Mouse (Mus musculus): ENCODE results near the gene Wdtc1. TPM values are rescaled to one million over a fixed set of nuclear protein-coding genes. Genes with fewer than 3 reads are reported as not detected.
A peak's percentile ranks its signal among the peaks of the same experiment; 100 is the strongest.

Wdtc1 gene
- total RNA-seq, 4 experiments from 2014 or later: 53.6 to 58.0 (median 54.3) TPM

GRCm38 (mm10) chr4:133285950-133286349 is 67.3 kb downstream of the Wdtc1 start:
- no peak for DNase-seq (ENCODE audit: low spot score in 2 of 2)

GRCm38 (mm10) chr4:133285299-133285698 is 68.0 kb downstream of the Wdtc1 start:
- no peak for DNase-seq (ENCODE audit: low spot score in 2 of 2)

- no peak for DNase-seq (ENCODE audit: low spot score in 2 of 2)
These were observed 70.6 kb downstream of the Wdtc1 start for GRCm38 (mm10) chr4:133282656-133283055.

DNA sequence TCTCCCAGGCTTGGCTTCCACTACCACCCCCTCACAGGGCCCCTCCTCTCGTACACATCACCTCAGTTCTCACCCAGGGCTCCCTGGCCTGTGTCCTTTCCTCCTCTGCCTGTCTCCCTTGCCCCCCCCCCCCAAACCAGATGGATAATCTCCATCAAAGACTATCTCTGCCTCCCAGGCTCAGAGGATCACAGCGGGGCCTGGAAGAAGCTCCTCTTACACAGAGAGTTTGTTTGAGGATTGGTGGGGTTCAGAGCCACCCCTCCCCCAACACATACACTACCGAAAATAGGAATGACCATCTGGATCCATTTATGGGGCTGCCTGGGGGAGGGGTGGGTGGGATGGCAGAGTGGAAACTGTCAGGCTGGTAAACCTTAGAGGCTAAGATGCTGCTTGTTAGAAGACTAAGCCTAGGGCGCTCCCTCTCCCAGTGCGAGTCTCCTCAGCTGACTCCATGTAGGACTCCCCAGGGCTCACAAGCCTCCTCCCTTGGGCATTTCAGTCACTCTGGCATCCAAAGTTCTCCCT is 71.3 kb downstream of the Wdtc1 start:
- no peak for DNase-seq (ENCODE audit: low spot score in 2 of 2)

- no peak for DNase-seq (ENCODE audit: low spot score in 2 of 2)
These were observed 71.8 kb downstream of the Wdtc1 start for GRCm38 (mm10) chr4:133281513-133281912.

DNA sequence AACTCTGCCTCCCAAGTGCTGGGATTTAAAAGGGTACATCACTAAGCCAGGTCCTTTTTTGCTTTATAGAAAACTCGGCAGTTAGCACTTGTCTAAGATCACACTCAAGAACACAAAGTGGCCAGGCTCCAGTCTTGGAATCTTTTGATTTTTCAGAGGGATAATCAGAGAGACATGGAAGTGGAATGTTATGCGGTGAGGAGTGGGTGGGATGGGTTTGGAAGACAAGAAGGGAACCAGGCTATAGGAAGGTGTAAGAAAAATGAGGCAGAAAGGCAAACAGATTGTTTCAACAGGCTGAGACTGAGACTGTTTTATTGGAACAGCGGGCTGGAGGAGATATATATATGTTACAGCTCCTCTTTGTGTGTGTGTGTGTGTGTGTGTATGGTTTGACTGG is 74.8 kb downstream of the Wdtc1 start:
- DNase-seq (ENCODE audit: low spot score in 2 of 2): no peak

DNA sequence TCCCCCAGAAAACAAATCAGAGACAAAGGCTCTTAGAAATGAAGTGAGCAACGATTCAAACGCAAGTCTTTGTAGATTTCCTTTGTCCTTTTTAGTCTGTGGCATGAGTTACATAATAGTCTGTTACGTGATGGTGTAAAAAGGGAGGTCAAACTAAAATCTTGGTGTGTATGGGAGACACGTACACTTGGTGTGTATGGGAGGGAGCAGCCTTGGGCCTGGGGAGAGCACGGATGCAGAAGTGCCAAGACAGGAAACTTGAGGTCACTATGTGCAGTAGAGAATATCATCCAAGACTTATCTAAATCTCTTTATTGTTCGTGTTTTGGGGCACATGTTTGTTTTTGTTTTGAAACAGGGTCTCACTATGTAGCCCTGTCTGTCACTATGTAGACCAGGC is 75.2 kb downstream of the Wdtc1 start:
- no peak for DNase-seq (ENCODE audit: low spot score in 2 of 2)

GRCm38 (mm10) chr4:133277104-133278026 is 75.9 kb downstream of the Wdtc1 start, which contains the start of gene Tmem222:
TSS of gene Tmem222 (minus strand) at chr4:133277792.
- DNase-seq (ENCODE audit: low spot score in 2 of 2): peak; percentile 93 to 96

DNA sequence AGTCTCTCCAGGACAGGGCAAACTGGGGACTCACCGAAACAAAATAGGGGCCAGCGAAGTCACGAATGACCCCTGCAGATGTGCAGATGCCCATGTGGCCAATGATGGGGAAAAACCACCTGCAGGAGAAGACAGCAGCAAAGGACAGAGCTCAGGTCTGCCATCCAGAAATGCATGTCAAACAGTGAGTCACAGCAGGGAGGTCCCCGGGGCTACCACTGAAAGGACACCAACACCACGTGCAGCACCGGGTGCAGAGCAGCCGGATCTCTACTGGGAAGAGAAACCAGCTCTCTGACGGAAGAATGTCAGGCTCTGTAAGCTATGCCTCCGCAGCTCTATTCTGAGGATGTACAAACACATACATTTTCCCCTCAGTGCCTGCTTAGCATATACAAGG is 82.4 kb downstream of the Wdtc1 start:
- DNase-seq (ENCODE audit: low spot score in 2 of 2): no peak

GRCm38 (mm10) chr4:133269596-133269995 is 83.7 kb downstream of the Wdtc1 start:
- no peak for DNase-seq (ENCODE audit: low spot score in 2 of 2)

GRCm38 (mm10) chr4:133268931-133269330 is 84.3 kb downstream of the Wdtc1 start:
- DNase-seq (ENCODE audit: low spot score in 2 of 2): no peak

DNA sequence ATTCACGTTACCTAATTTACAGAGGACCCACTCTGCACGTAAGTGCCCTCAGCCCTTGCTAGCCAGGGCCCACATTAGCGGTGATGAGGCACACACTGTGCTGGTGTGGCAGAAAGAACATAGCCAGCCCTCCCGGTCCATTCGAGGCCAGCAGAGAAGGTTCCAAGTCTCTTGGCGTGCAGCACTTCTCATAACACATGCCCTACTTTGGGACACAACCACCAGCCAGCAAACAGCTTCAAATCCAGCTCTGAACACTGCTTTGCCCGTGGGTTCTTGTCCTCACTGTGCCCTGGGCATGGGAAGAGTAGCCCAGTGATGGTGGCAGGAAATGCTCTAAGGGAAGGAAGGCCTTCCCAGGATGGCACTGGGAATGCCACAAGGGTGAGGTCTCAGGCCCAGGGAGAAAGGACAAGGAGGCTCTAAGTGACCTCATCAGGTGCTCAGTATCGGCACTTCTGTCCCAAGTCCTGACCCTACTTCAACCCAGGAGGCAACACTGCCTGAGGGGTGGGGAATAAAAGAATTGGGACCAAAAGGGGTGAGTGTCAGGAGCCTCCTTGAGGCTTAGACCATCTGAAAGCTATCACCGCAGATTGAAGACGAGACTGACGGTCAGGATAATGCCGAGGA is 86.9 kb downstream of the Wdtc1 start:
- DNase-seq (ENCODE audit: low spot score in 2 of 2): no peak

- DNase-seq (ENCODE audit: low spot score in 2 of 2): no peak
These were observed 87.5 kb downstream of the Wdtc1 start for GRCm38 (mm10) chr4:133265759-133266158.

GRCm38 (mm10) chr4:133265297-133265696 is 88.0 kb downstream of the Wdtc1 start:
- DNase-seq (ENCODE audit: low spot score in 2 of 2): no peak

GRCm38 (mm10) chr4:133264559-133264958 is 88.7 kb downstream of the Wdtc1 start:
- DNase-seq (ENCODE audit: low spot score in 2 of 2): no peak

- DNase-seq (ENCODE audit: low spot score in 2 of 2): no peak
These were observed 89.5 kb downstream of the Wdtc1 start for GRCm38 (mm10) chr4:133263756-133264155.

DNA sequence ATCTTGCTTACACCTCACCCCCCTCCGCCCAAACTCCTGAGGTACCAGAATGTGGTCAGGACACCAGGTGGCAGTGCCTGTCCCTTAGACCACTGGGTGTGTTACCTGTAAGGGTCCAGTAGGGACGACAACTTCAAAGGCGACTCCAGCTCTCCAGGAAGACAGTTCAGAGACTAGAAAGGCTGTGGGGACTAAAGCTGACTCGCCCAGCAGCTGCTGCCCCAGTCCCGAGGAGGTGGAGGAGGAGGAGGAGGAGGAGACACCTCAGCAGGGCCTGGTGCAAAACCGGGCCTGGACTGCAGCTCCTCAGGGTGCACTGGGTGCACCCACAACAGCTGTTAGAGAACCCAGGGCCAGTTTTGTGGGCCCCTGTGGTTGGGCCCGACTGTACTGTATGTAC is 90.4 kb downstream of the Wdtc1 start, which contains the start of gene Sytl1:
Gene Sytl1 (minus strand): TSS at position 232 of the 400 bp plus-strand sequence.
- no peak for DNase-seq (ENCODE audit: low spot score in 2 of 2)

- DNase-seq (ENCODE audit: low spot score in 2 of 2): no peak
These were observed 90.9 kb downstream of the Wdtc1 start for GRCm38 (mm10) chr4:133262375-133262765.

GRCm38 (mm10) chr4:133261641-133262374 is 91.5 kb downstream of the Wdtc1 start:
- no peak for DNase-seq (ENCODE audit: low spot score in 2 of 2)

GRCm38 (mm10) chr4:133257798-133258408 is 95.4 kb downstream of the Wdtc1 start:
- no peak for DNase-seq (ENCODE audit: low spot score in 2 of 2)

GRCm38 (mm10) chr4:133257230-133257629 is 96.1 kb downstream of the Wdtc1 start:
- DNase-seq (ENCODE audit: low spot score in 2 of 2): no peak
